Mouse (Mus musculus): ENCODE results near the gene Cox15. TPM values are rescaled to one million over a fixed set of nuclear protein-coding genes. Genes with fewer than 3 reads are reported as not detected.

Gene Cox15
- total RNA-seq, 4 experiments from 2014 or later: 36.5 to 56.6 (median 45.9) TPM

DNA sequence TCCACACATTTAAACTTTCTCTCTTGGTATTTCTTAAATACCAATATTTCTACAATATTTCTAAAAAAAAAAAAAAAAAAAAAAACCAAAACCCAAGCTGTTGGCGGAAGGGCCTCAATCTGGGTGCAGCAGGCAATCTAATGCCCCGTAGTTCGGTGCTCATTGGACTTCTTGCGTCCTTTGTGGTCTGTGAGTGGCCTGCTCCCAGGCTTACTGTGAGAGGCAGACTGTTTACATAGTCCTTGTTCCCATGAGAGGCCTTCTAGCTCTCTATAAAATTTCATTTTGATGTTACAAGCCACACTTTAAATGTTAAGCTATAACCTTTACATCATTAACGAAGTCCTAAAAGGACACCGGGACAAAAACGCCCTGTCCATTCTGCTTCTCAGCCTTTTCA is 44.6 kb downstream of the Cox15 start:
- no peak for DNase-seq

DNA sequence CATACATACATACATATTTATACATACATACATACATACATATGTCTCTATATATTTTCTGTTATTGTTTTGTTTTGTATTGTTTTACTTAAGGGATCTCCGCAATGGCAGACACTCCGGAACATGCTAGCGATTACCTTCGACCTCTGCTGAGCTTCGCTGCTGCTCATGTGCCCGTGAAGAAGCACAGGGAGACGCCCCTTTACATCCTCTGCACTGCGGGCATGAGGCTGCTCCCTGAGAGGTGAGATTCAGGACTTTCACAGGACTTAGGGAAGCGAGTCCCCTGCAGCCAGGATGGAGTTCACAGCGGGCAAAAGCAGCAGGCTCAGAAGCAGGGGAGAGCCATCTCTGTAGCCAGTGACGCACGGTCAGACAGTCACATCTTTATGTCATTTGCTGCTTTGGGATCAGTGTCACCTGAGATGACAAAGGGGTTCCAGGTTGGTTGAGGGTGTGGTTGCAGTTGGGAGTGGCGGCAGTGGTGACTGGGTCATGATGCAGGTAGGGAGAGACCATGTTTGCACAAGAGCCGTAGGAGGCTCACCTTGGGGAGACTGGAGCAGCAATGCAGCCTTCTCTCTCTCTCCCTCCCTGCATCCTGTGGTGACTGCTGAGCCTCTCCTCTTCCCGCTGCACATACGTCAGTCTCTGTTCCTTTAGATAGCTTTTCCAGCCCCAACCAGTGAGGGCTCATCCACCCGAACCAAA is 47.9 kb downstream of the Cox15 start:
- DNase-seq: no peak

GRCm38 (mm10) chr19:43704211-43704610 is 48.6 kb downstream of the Cox15 start:
- DNase-seq: no peak

DNA sequence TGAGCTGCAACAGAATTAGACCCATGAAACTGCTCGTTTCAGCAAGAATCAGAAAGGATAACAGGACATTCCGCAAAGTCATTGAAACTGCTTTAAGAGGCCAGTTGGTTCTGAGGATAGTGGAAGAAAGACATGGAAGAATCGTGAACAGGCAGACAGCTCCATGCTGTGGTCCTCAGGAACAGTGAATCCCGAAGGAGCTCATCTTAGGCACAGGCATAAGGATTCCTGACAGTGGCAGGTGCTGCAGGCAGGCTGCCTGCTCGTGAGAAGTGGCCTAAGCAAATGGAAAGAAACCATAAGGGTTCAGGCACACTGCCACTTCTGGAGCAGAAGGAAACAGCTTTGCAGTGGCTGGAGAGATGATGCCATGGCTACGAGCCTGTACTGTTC is 53.0 kb downstream of the Cox15 start:
- no peak for DNase-seq

- DNase-seq: no peak
These were observed 53.6 kb downstream of the Cox15 start for GRCm38 (mm10) chr19:43699021-43699762.

DNA sequence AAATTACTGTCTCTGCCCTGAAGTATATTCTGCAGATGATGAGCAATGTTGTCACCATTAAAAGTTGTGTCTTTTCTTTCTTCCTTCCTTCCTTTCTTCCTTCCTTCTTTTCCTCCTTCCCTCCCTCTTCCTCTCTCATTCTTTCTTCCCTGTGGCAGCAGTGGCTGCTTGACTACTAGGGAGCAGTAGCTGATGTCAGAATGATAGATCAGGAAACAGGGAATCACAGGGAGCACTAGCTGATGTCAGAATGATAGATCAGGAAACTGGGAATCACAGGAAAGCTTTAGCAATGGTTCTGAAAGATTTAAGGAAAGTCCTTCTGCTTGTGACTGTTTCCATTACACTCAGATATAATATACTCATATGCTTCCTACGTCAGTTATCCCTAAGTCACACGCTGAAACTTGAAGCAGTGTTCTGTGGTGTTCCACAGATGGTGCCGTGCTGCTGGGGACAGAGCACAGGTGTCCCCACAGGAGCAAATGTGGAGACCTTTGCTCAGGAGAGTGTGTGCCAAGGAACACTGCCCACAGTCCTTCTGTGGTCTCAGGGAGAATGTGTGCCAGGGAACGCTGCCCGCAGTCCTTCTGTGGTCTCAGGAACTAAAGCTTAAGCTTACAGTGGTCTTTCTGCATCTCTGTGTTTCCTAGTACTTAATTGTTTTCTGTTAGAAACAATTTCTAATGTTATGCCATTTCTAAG is 55.0 kb downstream of the Cox15 start:
- DNase-seq: no peak

DNA sequence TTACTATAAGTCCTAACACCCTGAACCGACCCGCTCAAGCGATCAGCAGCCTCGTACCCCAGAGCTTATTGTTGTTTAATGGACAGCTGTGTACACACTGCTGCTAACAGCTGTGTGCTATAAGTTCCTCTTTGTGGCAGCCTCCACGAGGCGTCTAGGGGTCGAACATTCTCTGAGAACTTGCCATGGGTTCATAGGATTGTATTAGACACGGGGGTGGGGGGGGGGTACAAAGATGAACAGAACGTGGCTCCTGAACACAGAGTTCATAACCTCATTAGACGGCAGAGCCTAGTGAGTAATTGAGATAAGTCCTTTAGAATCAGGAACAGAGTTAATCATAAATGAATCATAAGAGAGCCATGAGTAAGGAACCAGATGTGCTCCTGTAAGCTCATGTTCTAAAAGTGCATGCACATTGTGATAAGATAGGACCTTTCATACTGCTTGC is 57.3 kb downstream of the Cox15 start:
- no peak for DNase-seq

- no peak for DNase-seq
These were observed 60.0 kb downstream of the Cox15 start for GRCm38 (mm10) chr19:43692815-43693214.

DNA sequence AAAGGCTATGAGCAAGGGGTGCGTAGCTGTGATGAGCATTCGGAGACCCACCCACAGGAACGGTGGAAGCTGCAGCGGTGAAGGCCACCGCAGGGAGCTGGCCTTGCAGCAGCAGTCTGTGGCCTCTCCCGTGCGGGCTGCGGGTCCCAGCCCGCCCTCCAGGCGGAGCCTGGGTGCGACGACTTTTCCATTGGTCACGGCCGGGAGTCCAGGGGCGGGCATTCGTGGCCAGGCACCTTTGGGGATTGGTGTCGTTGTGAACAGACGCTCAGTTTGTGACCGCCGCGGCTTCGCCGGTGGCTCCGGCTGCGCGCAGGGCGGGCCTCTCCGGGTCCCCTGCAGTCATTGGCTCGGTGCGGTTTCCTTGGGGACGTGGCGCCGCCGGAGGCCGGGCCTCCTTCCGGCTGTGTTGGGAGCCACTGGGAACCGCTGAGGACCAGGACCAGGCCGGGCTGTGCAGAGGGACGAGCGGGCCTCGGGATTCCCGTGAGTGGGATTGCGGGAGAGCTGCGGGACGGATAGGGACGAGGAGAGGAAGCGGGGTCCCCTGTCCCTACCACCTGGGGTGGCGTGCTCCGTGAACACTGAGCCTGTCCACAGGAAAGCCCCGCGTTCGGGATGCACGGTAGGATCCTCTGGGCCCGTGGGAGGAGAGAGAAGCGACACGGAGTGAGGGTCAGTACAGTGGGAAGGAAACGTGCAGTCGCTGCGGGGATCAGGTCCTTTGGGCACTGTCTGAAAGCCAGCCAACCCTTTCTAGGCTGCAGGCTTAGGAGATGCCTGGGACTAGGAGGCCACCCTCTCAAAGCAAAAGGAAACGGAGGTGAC is 63.2 kb downstream of the Cox15 start, which contains the start of gene Entpd7:
Gene Entpd7, plus strand, starts transcription at position 254 of the 828 bp plus-strand sequence.
- DNase-seq: peak; percentile 98

Other genes starting within 250 kb of the Cox15 start
- 100 to 1,000 TPM; 106 to 317 (median 154) TPM for gene Got1, start 228.4 kb downstream of the Cox15 start, total RNA-seq (2022)
- not detected for gene Nkx2-3, start 140.7 kb downstream of the Cox15 start, total RNA-seq (2022)
- 100 to 1,000 TPM in 1 of 4 experiments, 10 to 100 TPM in 3; 78.4 to 112 (median 83.7) TPM for gene Slc25a28, start 78.1 kb downstream of the Cox15 start, total RNA-seq (2022)
- gene Entpd7, start 63.3 kb downstream of the Cox15 start, total RNA-seq (2022): 10 to 100 TPM; 18.1 to 27.3 (median 23.6) TPM
- gene Cutc, start within 50 bp of the Cox15 start, total RNA-seq (2022): 10 to 100 TPM in 1 of 4 experiments, 1 to 10 TPM in 3; 9.3 to 12.4 (median 9.8) TPM
- gene Abcc2, start 29.2 kb upstream of the Cox15 start, total RNA-seq (2022): 1 to 10 TPM in 1 of 4 experiments, under 1 TPM in 3; 0.03 to 1.1 (median 0.09) TPM
- 10 to 100 TPM; 15.2 to 24.8 (median 20.3) TPM for gene Dnmbp, start 187.2 kb upstream of the Cox15 start, total RNA-seq (2022)
- under 1 TPM in 1 of 4 experiments, not detected in 3; 0.12 TPM for gene Cpn1, start 233.6 kb upstream of the Cox15 start, total RNA-seq (2022)